Mouse (Mus musculus) adrenal gland (tissue): ENCODE data around the gene D17Wsu92e.

Experiments used
- intact Hi-C: fragments of 180-260 bp; cut with DNase I; formaldehyde crosslinking; loops from one replicate; pipeline ENCODE4 v1.15.1; 2025

D17Wsu92e gene

GRCm38 (mm10) chr17:27751314-27752202 is 68.9 kb downstream of the D17Wsu92e start:
- intact Hi-C loops, result no loop called here

- intact Hi-C loops, result no loop called here
Measured at GRCm38 (mm10) chr17:27750451-27750942, 70.0 kb downstream of the D17Wsu92e start.

- intact Hi-C loops, result no loop called here
Measured at GRCm38 (mm10) chr17:27748123-27748522, 72.3 kb downstream of the D17Wsu92e start.

GRCm38 (mm10) chr17:27746446-27746845 is 74.0 kb downstream of the D17Wsu92e start:
- intact Hi-C loops, result no loop called here

- intact Hi-C loops, result no loop called here
Measured at GRCm38 (mm10) chr17:27740961-27741360, 79.5 kb downstream of the D17Wsu92e start.

GRCm38 (mm10) chr17:27734344-27735073 is 85.9 kb downstream of the D17Wsu92e start:
- intact Hi-C loops, result no loop called here

- intact Hi-C loops, result no loop called here
Measured at GRCm38 (mm10) chr17:27732694-27733093, 87.8 kb downstream of the D17Wsu92e start.

- intact Hi-C loops, result no loop called here
Measured at GRCm38 (mm10) chr17:27732152-27732551, 88.3 kb downstream of the D17Wsu92e start.

- intact Hi-C loops, result no loop called here
Measured at GRCm38 (mm10) chr17:27728770-27729169, 91.7 kb downstream of the D17Wsu92e start, which contains the start of gene Spdef. TSS of gene Spdef (minus strand) at chr17:27728955.

- intact Hi-C loops, result no loop called here
Measured at GRCm38 (mm10) chr17:27726527-27726926, 93.9 kb downstream of the D17Wsu92e start.

- intact Hi-C loops, result no loop called here
Measured at GRCm38 (mm10) chr17:27725412-27725811, 95.0 kb downstream of the D17Wsu92e start.

GRCm38 (mm10) chr17:27725011-27725410 is 95.4 kb downstream of the D17Wsu92e start:
- intact Hi-C loops, result no loop called here

GRCm38 (mm10) chr17:27724327-27724726 is 96.1 kb downstream of the D17Wsu92e start:
- intact Hi-C loops, result no loop called here

GRCm38 (mm10) chr17:27721125-27721664 is 99.3 kb downstream of the D17Wsu92e start:
- intact Hi-C loops, result no loop called here

- intact Hi-C loops, result no loop called here
Measured at GRCm38 (mm10) chr17:27720326-27720725, 100.1 kb downstream of the D17Wsu92e start.

- intact Hi-C loops, result no loop called here
Measured at GRCm38 (mm10) chr17:27719663-27720062, 100.8 kb downstream of the D17Wsu92e start.

GRCm38 (mm10) chr17:27718250-27718649 is 102.2 kb downstream of the D17Wsu92e start:
- intact Hi-C loops, result no loop called here

- intact Hi-C loops, result no loop called here
Measured at GRCm38 (mm10) chr17:27716804-27717203, 103.6 kb downstream of the D17Wsu92e start.

- intact Hi-C loops, result no loop called here
Measured at GRCm38 (mm10) chr17:27712832-27713231, 107.6 kb downstream of the D17Wsu92e start.

GRCm38 (mm10) chr17:27709650-27710049 is 110.8 kb downstream of the D17Wsu92e start:
- intact Hi-C loops, result loop anchor here (5.0 kb wide), 1 partner anchor 53 kb away; no protein-coding TSS in a partner anchor

GRCm38 (mm10) chr17:27707954-27708661 is 112.3 kb downstream of the D17Wsu92e start:
- intact Hi-C loops, result loop anchor here (5.0 kb wide), 1 partner anchor 54 kb away; no protein-coding TSS in a partner anchor
